Mouse (Mus musculus) brain, embryonic 14.5 days (tissue): ENCODE measurements around the gene Gnmt.

Experiments used
- CTCF ChIP-seq: fragments of 200-500 bp; IDR thresholded peaks from 2 replicates; pipeline ENCODE4 v1.5.1; 2012; ENCODE audit warnings: inconsistent platforms, mild to moderate bottlenecking, moderate library complexity, borderline replicate concordance; ENCODE audit not compliant: insufficient read depth, insufficient read length; ENCODE audit errors: extremely low read depth
- POLR2A ChIP-seq: fragments of 200-500 bp; IDR thresholded peaks from 2 replicates; pipeline ENCODE4 v1.6.1; 2012; ENCODE audit warnings: mild to moderate bottlenecking, inconsistent platforms, borderline replicate concordance; ENCODE audit not compliant: poor library complexity, insufficient read depth, insufficient read length, severe bottlenecking; ENCODE audit errors: extremely low read depth

GRCm38 (mm10) chr17:46728021-46728420 lies 947 bp downstream of the Gnmt start:
- TF ChIP-seq CTCF (peak; percentile 43), POLR2A (no peak)
